Mouse (Mus musculus) R1 (cell line): ENCODE measurements around the gene Atp23.

Source experiments
- DNase-seq: peaks from one replicate; pipeline ENCODE4 v3.0.0-alpha.2; 2018; ENCODE audit warnings: low read depth, low spot score

Atp23 gene

DNA sequence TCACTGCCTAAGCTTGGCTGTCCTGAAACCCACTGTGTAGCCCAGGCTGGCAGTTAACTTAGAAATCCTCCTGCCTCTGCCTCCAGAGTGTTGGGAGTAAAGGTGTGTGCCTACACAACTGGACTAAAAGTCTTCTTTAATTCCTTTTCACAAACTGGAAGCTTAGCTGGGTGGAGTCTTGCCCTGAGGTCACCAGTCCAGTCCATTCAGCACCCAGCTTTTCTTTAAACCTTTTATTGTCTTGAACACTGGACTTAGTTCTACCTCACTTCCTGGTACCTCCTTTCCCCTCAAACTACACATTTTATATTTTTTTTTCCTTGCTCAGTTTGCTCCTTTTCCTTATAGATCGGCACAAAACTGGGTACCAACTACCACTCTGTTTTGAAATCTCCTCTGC, 10.3 kb upstream of the Atp23 start:
- DNase-seq: no peak

DNA sequence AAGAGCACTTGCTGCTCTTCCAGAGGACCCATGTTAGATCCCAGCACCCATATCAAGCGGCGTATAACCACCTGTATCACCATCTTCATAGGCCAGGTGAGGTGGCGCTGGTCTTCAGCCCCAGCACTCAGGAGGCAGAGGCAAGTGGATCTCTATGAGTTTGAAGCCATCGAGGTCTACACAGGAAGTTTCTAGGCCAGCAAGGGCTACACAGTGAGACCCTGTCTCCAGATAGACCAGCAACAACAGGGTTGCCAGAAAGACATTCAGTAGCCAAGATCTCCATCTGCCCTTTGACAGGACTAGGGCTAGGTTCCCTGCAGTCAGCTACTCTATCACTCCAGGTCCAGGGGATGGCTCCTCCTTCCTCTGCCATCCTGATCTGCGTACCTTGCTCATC, 5.7 kb upstream of the Atp23 start:
- DNase-seq: no peak

DNA sequence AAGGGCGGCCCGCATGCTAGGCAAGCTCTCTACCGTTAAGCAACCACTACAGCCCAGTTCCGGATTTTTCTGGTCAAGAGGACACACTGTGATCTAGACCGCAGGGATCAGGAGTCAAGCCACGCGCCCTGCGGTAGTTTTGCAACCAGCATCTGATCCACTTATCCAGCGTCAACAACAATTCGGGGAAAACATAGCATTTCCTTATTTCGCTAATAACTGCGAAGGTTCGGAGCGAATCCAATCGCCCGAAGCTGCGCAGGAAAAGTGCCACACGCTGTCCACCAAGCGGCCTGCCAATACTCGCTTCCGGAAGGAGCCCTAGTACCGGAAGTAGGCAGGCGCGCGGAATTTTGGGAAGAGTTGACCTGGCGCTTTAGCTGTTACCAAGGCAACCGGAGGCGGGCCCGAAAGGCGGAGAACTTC, 4.5 kb upstream of the Atp23 start:
- peak; percentile 98 for DNase-seq

DNA sequence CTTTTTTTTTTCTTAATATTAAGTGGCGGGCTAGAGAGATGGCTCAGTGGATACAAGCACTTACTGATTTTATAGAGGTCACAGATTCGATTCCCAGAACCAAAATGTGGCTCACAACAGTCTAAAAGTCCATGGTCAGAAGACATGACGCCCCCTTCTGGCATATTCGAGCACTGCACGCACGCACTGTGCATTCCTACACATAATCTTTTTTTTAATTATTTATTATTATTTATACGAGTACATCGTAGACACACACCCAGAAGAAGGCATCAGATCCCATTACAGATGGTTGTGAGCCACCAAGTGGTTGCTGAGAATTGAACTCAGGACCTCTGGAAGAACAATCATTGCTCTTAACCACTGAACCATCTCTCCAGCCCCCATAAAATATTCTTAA, 3.9 kb upstream of the Atp23 start:
- DNase-seq: no peak

DNA sequence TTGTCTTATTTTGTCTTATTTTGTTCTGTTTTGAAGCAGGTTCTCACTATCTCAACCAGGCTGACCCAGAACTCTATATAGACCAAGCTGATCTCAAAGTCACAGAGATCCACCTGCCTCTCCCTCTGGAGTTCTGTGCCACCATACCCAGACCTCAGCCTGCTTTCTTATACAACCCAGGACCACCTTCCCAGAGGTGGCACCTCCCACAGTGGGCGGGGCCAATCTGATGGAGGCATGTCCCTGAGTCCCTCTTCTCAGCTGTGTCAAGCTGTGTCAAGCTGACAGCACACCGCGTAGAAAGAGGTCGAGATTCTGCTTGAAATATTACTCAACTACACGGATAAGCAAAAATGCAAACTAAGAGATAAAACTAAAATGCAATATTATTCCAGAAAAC, 3.1 kb upstream of the Atp23 start:
- peak; percentile 86 for DNase-seq

DNA sequence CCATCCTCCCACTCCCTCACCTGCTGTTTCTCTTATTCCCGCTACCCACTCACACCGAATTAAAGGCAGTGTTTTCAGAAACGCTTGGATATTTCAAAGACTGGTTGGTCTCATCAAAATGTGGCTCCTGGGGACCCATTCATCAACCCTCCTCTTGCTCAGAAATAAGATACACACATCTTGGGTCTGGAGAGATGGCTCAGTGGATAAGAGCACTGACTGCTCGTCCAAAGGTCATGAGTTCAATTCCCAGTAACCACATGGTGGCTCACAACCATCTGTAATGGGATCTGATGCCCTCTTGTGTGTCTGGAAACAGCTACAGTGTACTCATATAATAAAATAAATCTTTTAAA, 311 bp upstream of the Atp23 start:
- no peak for DNase-seq

DNA sequence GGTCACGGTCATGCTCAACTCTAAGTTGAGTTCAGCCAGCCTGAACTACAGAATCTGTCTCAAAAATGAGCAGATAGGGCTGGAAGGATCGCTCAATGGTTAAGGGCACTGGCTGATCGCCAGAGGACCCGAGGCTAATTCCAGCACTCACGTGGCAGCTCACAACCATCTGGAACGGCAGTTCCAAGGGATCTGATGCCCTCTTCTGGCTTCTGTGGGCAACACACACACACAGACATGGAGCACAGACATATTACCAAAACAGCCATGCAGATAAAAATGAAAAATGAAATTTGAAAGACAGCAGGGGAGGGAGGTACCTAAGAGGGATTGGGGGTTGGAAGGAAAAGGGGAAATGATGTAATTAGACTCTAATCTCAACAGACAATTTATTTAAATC, 5.3 kb downstream of the Atp23 start:
- DNase-seq: peak; percentile 57

DNA sequence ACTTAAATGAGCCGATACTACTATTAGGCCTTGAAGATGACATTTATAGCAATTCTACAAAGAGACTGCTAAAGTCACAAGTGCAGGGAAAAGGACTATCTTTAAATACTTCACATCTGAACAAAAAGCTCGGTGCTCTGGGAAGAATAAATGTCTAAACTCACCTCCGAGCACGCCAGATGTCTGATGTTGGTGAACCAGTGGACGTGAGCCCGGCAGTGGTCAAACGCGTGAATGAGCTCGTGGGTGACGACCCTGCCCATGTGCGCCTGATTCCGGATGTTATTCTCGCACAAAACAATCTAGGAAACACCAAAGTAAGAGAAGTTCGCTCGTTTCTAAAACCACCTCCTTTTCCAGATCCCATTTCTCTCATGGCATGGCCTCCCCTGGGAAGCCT, 7.1 kb downstream of the Atp23 start:
- no peak for DNase-seq

DNA sequence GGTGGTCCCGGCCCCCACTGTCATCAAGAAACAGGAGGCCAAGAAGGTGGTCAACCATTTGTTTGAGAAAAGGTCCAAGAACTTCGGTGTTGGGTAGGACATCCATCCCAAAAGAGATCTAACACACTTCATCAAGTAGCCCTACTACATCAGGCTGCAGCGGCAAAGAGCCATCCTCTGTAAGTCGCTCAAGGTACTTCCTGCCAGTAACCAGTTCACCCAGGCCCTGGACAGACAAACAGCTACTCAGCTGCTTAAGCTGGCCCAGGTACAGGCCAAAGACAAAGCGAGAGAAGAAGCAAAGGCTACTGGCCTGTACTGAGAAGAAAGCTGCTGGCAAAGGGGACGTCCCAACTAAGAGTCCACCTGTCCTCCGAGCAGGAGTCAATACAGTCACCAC, 8.0 kb downstream of the Atp23 start:
- no peak for DNase-seq

DNA sequence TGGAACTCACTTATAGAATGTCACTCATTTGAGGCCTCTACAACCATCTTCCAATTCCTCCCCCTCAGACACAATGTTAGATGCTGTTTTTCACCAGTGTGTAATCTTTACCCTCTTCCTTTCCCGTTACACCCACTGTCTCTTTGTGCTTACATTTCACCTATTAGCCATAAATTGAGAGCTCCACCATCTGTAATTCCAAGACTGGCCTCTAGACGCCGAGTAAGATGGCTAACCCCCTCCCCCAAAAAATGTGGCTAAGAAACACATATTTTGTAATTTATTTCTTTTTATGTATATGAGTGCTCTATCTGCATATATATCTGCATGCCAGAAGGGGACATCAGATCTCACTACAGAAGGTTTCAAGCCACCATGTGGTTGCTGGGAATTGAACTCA, 27.4 kb downstream of the Atp23 start:
- DNase-seq: peak; percentile 51

DNA sequence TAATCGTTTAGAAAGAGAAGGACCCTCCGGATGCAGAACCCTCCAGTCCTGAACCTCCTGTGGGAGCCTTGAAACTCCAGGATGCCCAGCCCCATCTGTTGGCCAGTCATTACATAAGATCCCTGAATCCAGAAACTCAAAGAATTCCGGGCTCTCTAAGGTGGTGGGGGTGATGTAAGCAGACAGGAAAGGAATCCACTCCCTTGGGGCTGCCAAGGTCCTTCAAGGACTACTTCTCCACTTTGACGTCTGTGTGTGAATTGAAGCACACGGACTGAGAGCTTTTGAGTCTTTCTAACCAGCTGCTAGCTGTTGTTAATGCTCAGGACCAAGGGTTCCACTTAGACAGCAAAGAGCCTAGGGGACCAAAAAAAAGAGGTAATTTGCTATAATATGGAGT, 28.9 kb downstream of the Atp23 start:
- no peak for DNase-seq

DNA sequence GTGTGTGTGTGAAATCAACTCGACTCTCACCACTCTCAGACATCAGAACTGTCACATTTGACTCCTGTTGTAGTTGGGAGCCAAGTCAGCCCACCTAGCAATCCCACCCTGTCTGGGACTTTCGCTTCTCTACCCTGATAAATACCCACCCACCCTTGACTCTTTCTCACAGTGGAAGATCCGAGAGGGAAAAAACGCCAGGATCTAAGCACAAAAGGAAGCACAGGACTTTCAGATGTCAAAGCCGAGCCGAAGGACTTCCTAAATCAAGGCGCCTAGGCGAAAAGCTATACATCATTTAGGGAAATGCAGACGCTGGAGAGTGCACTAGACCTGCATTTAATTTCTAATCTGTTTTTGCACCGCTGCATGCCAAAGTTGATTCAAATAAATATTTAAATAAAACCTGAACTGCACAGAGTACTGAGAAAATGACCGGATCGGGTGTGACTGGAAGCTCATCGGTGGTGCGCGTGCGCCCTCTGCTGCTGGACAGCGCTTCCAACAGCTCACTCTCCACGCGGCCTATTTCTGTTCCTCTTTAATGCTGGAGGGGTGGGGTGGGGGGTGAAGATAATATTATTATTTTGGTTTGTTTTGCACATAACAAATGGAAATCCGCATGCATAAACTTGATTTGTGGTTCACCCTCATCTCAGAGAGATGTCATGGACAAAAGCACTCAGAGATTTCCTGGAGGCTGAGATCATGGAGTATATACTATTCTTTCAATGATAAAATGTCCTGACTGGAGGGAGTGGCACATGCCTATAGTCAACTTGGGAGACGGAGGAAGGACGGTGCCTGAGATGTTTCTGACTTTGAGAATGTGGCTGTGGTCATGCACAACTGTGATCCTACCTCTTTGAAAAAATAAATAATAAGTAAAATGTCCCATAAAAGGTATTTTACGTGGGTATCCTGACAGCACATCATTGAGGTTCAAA, 31.5 kb downstream of the Atp23 start:
- DNase-seq: peak; percentile 49

DNA sequence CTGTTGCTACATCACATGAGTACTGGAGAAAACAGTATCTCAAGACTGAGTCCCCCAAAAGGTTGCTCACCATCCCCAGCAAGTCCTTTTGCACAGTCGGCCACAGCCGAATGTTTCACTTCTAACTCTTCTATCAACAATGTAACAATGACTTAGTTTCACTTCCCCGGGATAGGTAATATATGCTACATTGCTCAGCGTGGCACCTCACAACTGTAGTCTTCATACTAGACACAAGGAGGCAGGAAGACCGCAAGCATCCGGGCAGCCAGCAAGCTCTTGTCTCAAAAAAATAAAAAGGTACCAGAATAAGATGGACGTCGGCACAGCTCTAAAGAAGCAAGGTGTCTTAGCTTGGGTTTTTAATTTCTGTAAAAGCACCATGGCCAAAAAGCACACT, 35.9 kb downstream of the Atp23 start:
- DNase-seq: no peak

DNA sequence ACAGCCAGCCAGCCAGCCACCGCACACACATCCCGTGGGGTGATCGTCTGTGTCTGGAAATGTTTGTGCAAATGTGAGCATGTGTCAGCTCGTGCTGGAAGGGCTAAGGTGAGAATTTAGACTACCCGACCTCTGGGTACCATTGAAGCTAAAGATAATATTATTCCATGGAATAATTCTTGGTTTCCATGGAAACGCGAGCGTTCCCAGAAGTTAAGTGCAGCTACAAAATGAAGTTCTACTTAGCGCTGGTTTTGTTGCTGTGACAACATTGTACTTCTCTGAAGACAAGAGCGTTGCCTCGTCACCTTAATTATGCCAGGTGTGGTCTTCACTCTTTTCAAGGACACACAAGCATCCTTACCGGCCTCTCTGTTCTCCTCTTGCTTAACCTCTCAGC, 39.0 kb downstream of the Atp23 start:
- DNase-seq: peak; percentile 51

DNA sequence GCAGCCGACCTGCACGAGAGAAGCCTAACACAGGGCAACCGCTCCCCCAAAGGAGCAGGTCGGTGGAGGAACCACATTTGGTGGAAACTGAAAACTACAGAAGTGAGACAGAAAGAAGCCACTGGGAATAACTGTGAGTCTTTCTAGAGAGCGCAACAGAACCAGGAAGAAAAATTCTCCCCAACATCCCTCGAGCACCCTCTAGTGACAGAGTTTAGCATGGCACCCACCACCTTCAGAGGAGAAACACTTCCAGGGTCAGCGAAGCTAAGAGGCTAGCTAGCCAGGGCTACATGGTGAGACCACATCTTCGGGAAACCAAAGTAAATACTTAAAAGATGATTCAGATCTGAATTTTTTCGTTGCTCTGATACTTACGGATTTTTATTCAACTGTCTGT, 47.9 kb downstream of the Atp23 start:
- DNase-seq: peak; percentile 61

DNA sequence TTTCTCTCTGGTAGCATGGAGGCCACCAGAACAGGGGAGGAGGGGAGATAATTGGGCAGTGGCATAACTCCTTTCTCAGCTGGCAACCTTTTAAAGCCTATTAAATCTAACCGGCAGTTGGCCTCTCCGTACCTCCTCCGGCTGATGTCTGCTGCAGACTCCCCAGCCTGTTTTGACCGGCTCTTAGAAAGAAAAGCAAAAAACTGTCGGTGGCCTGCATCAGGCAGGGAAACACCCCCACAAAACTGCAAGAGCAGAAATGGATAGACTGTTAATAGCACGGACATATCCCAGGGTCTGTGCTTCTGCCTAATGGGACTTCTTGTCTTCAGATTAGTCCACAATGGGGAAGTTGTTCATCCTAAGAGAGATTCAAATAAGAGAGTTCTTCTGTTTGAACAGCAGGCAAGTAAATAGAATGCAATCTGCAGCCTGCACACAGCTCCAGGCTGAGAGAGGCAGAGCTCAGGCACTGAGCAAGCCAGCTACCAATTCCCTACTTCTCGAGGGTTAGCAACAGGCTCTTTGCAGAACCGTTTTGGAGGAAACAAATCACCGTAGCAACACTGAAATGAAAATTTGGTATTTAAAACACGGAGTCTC, 55.7 kb downstream of the Atp23 start:
- DNase-seq: no peak

DNA sequence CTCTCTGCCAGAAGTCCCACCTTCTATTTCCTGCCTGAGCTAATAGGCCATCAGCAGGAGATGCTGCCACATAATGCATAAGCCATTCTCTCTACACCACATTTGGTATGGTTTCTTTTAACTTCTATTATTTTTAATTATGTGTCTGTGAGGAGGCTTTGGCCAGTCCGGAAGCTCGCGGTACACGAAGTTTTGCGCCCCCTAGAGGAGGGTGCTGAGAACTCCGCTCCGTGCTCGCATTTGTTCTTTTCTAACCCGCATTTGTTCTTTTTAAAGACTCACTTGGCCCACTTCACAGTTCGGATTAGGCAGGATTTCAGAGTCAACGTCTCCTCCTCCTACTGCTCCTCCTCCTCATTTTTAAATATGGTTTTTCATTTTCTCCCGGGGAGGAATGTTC, 56.5 kb downstream of the Atp23 start:
- peak; percentile 70 for DNase-seq

DNA sequence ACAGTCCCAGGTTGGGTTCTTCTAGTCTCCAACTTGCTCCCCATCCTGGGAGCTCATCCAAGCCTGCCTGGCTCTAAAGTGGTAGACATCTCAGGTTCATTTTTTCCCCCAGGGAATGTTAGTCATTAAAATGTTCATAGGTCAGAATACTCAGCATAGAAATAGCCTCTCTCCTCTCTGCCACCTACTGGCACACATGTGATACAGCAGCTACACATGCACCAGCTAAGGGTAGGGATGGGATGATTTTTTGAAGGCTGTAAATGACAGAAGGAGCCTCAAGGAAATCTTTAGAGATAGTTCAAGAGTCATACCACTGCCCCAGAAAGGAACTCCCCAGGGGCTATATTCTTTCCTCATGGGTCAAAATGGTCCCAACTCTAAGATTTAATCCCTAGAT, 60.9 kb downstream of the Atp23 start:
- DNase-seq: peak; percentile 33

DNA sequence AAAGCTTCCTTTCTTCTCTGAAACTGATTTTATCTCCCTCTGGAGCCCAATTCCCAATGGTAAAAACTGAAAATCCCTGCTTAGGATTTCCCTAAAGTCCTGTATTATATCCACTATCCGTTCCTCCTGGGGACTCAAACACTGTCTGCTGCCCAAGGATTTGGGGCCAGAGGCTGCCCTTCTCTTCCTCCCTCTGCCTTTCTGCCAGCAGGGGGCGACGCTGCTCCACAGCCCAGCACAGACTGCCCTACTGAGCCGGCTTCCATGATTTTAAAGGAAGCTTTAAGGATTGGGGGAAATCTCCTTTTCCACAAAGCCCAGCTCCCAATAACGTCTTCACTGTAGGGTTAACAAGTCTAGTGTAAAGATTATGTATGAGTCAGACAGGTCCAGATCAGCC, 68.1 kb downstream of the Atp23 start:
- DNase-seq: peak; percentile 74

DNA sequence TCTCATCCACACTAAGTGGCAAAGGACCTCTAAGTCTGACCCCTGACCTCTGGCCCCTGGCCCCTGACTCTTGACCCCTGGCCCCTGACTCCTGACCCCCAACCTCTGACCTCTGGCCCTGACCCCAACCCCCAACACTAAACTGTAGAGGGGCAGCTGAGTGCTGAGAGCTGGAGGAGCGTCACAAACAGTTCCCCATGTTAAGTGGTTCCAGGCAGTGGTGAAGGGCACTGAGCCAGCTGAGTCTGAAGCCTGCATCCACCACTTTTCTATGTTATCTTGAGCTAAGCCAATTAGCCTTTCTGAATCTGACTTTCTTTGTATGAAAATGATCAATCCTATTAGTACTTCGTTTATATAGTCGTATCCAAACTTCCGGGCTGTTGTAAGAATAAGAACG, 69.8 kb downstream of the Atp23 start:
- no peak for DNase-seq

DNA sequence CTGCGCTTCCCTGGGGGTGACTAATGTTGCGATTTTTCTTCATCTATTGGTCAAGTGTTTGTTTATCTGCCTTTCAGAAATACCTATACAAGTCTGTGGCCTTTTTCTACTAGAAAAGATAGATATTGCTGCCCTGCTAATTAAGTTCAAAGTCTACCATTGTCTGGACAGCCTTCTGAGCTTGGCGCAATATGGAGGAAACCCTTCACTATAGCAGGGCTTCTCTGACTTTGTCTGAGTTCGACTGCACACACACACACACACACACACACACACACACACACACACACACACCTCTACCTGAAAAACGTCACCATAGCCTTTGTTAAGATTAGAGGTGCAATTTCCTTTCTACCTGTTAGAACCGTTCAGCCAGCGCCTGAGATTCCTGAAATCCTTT, 72.5 kb downstream of the Atp23 start:
- no peak for DNase-seq

DNA sequence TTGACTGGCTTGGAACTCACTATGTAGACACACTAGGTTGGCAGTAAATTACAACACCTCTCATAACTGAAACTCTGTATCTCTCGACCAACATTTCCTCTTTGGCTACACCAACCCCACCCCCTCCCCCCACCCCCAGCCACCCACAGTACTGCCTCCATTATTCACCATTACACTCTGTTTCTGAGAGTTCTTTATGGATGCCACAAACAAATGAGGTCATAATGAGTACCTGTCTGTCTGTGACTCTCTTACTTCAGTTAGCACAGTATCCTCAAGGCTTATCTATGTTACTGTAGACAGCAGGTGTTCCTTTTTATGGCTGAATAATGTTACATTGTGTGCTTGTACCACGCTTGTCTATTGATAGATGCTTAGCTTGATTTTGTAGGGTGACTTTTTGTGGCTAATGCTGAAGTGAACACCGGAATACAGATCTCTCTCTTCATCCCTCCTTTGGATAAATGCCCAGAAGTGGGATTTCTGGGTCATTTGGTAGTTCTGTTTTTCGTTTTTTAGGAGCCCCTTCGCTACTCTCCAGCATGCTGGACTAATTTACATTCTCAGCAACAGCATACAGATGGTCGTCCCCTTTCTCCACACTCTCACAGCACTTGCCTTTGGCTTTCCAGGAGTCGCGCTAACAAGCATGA, 73.1 kb downstream of the Atp23 start:
- no peak for DNase-seq

DNA sequence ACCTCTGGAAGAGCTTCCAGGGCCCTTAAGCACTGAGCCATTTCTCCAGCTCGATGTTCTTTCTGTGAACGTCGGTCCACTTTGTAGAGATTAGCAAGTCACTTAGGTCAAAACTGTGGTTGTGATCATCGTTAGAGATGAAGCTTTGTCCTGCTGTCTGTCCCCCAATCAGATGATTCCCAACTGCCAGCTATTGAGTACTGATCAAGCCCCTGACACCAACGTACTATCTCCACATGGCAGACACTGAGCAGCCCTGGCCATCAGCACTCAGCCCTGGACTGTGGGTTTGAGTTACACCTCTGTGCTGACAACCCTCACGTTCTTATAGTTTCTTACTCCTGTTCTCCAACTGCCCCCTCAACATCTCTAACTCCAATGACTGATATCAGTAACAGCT, 74.2 kb downstream of the Atp23 start:
- no peak for DNase-seq
